Mouse (Mus musculus): Measurements from ENCODE around the gene Tnxb. TPM values are rescaled to one million over a fixed set of nuclear protein-coding genes. Genes with fewer than 3 reads are reported as not detected.
"Not testable (repeated sequence)": the region's sequence is repeated elsewhere in the genome, so short reads cannot be mapped to it uniquely, and the experiment has no call there.

The Tnxb gene
- polyA plus RNA-seq, 1 experiment from 2014 or later, result 0.08 TPM

- Histone ChIP-seq H3K9me3 (replicated peaks) (peaks cover 4% of the 10 kb centered on the region; the same call in 1 of the 2 replicates), H3K27ac (no peak overlapping the region), H3K4me2 (no peak overlapping the region), H3K4me1 (replicated peaks) (no peaks in the 10 kb centered on the region), H3K4me3 (replicated peaks) (no peak overlapping the region), H3K36me3 (no peaks in the 10 kb centered on the region), H3K27me3 (peaks cover 3% of the 10 kb centered on the region; the same call in 1 of the 2 replicates), H3K9ac (no peak overlapping the region)
- ATAC-seq (ENCODE audit: low read depth), result 0 out of 2 replicates have a peak, but pooled peaks have one; percentile 18
- DNase-seq, result no peak
- 60% methylated on average over 6 of the region's 6 CpGs for WGBS (ENCODE audit: insufficient replicate concordance)
Measured at GRCm38 (mm10) chr17:34744206-34744605, 73.9 kb downstream of the Tnxb start.

- not testable (repeated sequence) for H3K36me3 ChIP-seq; DNase-seq; H3K4me3 ChIP-seq (replicated peaks); H3K9ac ChIP-seq; H3K27ac ChIP-seq; H3K4me2 ChIP-seq; H3K9me3 ChIP-seq (replicated peaks); H3K27me3 ChIP-seq; ATAC-seq (ENCODE audit: low read depth); H3K4me1 ChIP-seq (replicated peaks)
- WGBS (ENCODE audit: insufficient replicate concordance), result 68% methylated on average over 6 of the region's 6 CpGs
Measured at GRCm38 (mm10) chr17:34744611-34745010, 74.3 kb downstream of the Tnxb start.

GRCm38 (mm10) chr17:34745166-34745565, 74.8 kb downstream of the Tnxb start:
- not testable (repeated sequence) for H3K4me1 ChIP-seq (replicated peaks); DNase-seq; ATAC-seq (ENCODE audit: low read depth); H3K9ac ChIP-seq; H3K27ac ChIP-seq; H3K4me2 ChIP-seq; H3K27me3 ChIP-seq; H3K36me3 ChIP-seq; H3K4me3 ChIP-seq (replicated peaks); H3K9me3 ChIP-seq (replicated peaks)
- 63% methylated on average over 4 of the region's 4 CpGs for WGBS (ENCODE audit: insufficient replicate concordance)

GRCm38 (mm10) chr17:34746531-34746930, 76.2 kb downstream of the Tnxb start:
- Histone ChIP-seq H3K27me3 (no peaks in the 10 kb centered on the region), H3K4me2 (no peak overlapping the region), H3K4me3 (replicated peaks) (no peak overlapping the region), H3K9me3 (replicated peaks) (peaks cover 4% of the 10 kb centered on the region; the same call in 1 of the 2 replicates), H3K4me1 (replicated peaks) (no peaks in the 10 kb centered on the region), H3K9ac (no peak overlapping the region), H3K36me3 (no peaks in the 10 kb centered on the region), H3K27ac (no peak overlapping the region)
- WGBS (ENCODE audit: insufficient replicate concordance), result 52% methylated on average over 5 of the region's 5 CpGs
- ATAC-seq (ENCODE audit: low read depth) (no peak), DNase-seq (no peak)

GRCm38 (mm10) chr17:34761471-34761870, 91.1 kb downstream of the Tnxb start:
- H3K4me1 ChIP-seq (replicated peaks), result no peaks in the 10 kb centered on the region
- H3K9ac ChIP-seq, result no peak overlapping the region
- H3K9me3 ChIP-seq (replicated peaks), result no peaks in the 10 kb centered on the region
- WGBS (ENCODE audit: insufficient replicate concordance), result 46% methylated on average over 3 of the region's 3 CpGs
- H3K27ac ChIP-seq, result no peak overlapping the region
- H3K27me3 ChIP-seq, result no peaks in the 10 kb centered on the region
- no peak overlapping the region for H3K4me3 ChIP-seq (replicated peaks)
- no peak overlapping the region for H3K4me2 ChIP-seq
- DNase-seq (no peak), ATAC-seq (ENCODE audit: low read depth) (no peak)
- no peaks in the 10 kb centered on the region for H3K36me3 ChIP-seq

Other genes starting within 250 kb of the Tnxb start
- gene Btnl4, start 193.2 kb upstream of the Tnxb start, polyA plus RNA-seq (2015; fragmentation: Nextera tagmentation; extraction: Ambion mirVana), result not detected in 2 replicates
- not detected in 2 replicates for gene Btnl6, start 153.2 kb upstream of the Tnxb start, polyA plus RNA-seq (2015; fragmentation: Nextera tagmentation; extraction: Ambion mirVana)
- 0.43 and 0.55 TPM in 2 replicates for gene Notch4, start 106.3 kb upstream of the Tnxb start, polyA plus RNA-seq (2015; fragmentation: Nextera tagmentation; extraction: Ambion mirVana)
- 8.5 and 8.9 TPM in 2 replicates for gene Gpsm3, start 80.7 kb upstream of the Tnxb start, polyA plus RNA-seq (2015; fragmentation: Nextera tagmentation; extraction: Ambion mirVana)
- gene Pbx2, start 79.3 kb upstream of the Tnxb start, polyA plus RNA-seq (2015; fragmentation: Nextera tagmentation; extraction: Ambion mirVana), result 3.8 TPM in 2 replicates
- gene Ager, start 72.7 kb upstream of the Tnxb start, polyA plus RNA-seq (2015; fragmentation: Nextera tagmentation; extraction: Ambion mirVana), result 0.68 and 0.72 TPM in 2 replicates
- 86.1 and 93.6 TPM in 2 replicates for gene Rnf5, start 66.8 kb upstream of the Tnxb start, polyA plus RNA-seq (2015; fragmentation: Nextera tagmentation; extraction: Ambion mirVana)
- 24.9 and 27.0 TPM in 2 replicates for gene Agpat1, start 66.3 kb upstream of the Tnxb start, polyA plus RNA-seq (2015; fragmentation: Nextera tagmentation; extraction: Ambion mirVana)
- 0.30 and 0.34 TPM in 2 replicates for gene Egfl8, start 54.6 kb upstream of the Tnxb start, polyA plus RNA-seq (2015; fragmentation: Nextera tagmentation; extraction: Ambion mirVana)
- 10.4 and 12.0 TPM in 2 replicates for gene Ppt2, start 42.0 kb upstream of the Tnxb start, polyA plus RNA-seq (2015; fragmentation: Nextera tagmentation; extraction: Ambion mirVana)
- gene Prrt1, start 41.0 kb upstream of the Tnxb start, polyA plus RNA-seq (2015; fragmentation: Nextera tagmentation; extraction: Ambion mirVana), result 0.05 and 0.07 TPM in 2 replicates
- gene Fkbpl, start 25.8 kb upstream of the Tnxb start, polyA plus RNA-seq (2015; fragmentation: Nextera tagmentation; extraction: Ambion mirVana), result 5.6 and 5.9 TPM in 2 replicates
- 24.6 and 27.4 TPM in 2 replicates for gene Atf6b, start 23.4 kb upstream of the Tnxb start, polyA plus RNA-seq (2015; fragmentation: Nextera tagmentation; extraction: Ambion mirVana)
- gene C4b, start 73.3 kb downstream of the Tnxb start, polyA plus RNA-seq (2015; fragmentation: Nextera tagmentation; extraction: Ambion mirVana), result 1.2 and 1.4 TPM in 2 replicates
- not detected in 2 replicates for gene Cyp21a1, start 134.0 kb downstream of the Tnxb start, polyA plus RNA-seq (2015; fragmentation: Nextera tagmentation; extraction: Ambion mirVana)
- gene Stk19, start 166.4 kb downstream of the Tnxb start, polyA plus RNA-seq (2015; fragmentation: Nextera tagmentation; extraction: Ambion mirVana), result 19.9 and 20.2 TPM in 2 replicates
- gene Dxo, start 166.5 kb downstream of the Tnxb start, polyA plus RNA-seq (2015; fragmentation: Nextera tagmentation; extraction: Ambion mirVana), result 28.6 and 30.9 TPM in 2 replicates
- gene Skiv2l, start 179.7 kb downstream of the Tnxb start, polyA plus RNA-seq (2015; fragmentation: Nextera tagmentation; extraction: Ambion mirVana), result 24.0 and 26.1 TPM in 2 replicates
- gene Nelfe, start 179.9 kb downstream of the Tnxb start, polyA plus RNA-seq (2015; fragmentation: Nextera tagmentation; extraction: Ambion mirVana), result 60.1 and 65.1 TPM in 2 replicates
- gene Cfb, start 192.0 kb downstream of the Tnxb start, polyA plus RNA-seq (2015; fragmentation: Nextera tagmentation; extraction: Ambion mirVana), result 118 and 133 TPM in 2 replicates
- gene Zbtb12, start 208.9 kb downstream of the Tnxb start, polyA plus RNA-seq (2015; fragmentation: Nextera tagmentation; extraction: Ambion mirVana), result 0.54 and 0.80 TPM in 2 replicates
- gene Gm20547, start 211.5 kb downstream of the Tnxb start, polyA plus RNA-seq (2015; fragmentation: Nextera tagmentation; extraction: Ambion mirVana), result 0.17 TPM in 1 of 2 replicates, not detected in the other
- 11.1 and 11.7 TPM in 2 replicates for gene C2, start 227.7 kb downstream of the Tnxb start, polyA plus RNA-seq (2015; fragmentation: Nextera tagmentation; extraction: Ambion mirVana)
- gene Ehmt2, start 227.9 kb downstream of the Tnxb start, polyA plus RNA-seq (2015; fragmentation: Nextera tagmentation; extraction: Ambion mirVana), result 16.8 and 17.7 TPM in 2 replicates
- gene Slc44a4, start 243.9 kb downstream of the Tnxb start, polyA plus RNA-seq (2015; fragmentation: Nextera tagmentation; extraction: Ambion mirVana), result 1.5 TPM in 2 replicates

Measured in liver, embryonic 13.5 days (tissue).